8 mouse cellular contexts compared by ENCODE assay signal in the genomic region with DNA sequence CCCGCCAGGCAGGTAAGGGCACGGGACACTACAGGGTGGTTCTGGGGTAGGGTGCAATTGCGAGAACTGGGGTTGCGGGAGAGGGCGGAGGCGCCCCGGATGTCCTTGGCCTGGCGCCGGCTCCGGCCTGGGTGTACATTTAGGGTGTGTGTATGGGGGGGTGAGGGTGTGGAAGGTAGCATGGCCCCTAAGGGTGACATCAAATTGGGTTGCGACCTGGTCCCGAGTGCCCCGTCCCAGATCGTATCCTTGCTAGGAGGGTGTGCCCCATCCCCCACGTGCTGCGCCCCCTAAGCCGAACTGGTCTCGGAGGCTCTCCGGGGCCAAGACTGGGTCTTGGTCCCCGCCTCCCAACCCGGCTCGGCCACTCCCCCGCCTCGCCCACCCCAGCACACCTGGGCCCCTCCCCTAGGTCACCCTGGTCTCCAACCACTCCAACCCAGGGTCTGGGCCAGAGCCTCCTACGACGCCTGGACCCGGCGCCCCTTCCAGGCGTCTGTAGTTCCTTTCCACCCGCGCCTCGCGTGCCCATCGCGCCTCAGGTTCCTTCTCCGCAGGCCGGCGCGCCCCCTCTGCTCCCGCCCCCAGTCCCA. TPM values are rescaled to one million over a fixed set of nuclear protein-coding genes. Genes with fewer than 3 reads are reported as not detected.
A peak's percentile ranks its signal among the peaks of the same experiment; 100 is the strongest.
DNase-seq lines count a peak whose midpoint lies in the region; ATAC-seq and TF ChIP-seq lines count a peak whose summit lies in the region.

No protein-coding gene starts in this region.

- peak overlapping the region; percentile 82 for H3K9ac ChIP-seq in hindbrain, embryonic 12.5 days
- H3K9ac ChIP-seq in liver, embryonic 14.5 days (replicated peaks), result no peak overlapping the region

- H3K27ac ChIP-seq in heart, embryonic 10.5 days, result peak overlapping the region; percentile 67
- H3K27ac ChIP-seq in hindbrain, embryonic 12.5 days, result peak overlapping the region; percentile 78
- H3K27ac ChIP-seq in liver, embryonic 14.5 days, result no peak overlapping the region

- TF ChIP-seq CTCF in liver, embryonic 14.5 days (IDR thresholded peaks at IDR 0.05; ENCODE audit: low read depth), result no peak

- H3K4me3 ChIP-seq in heart, embryonic 10.5 days, result peak overlapping the region; percentile 62
- H3K4me3 ChIP-seq in hindbrain, embryonic 12.5 days, result peak overlapping the region; percentile 58
- H3K4me3 ChIP-seq in liver, embryonic 14.5 days (ENCODE audit: insufficient read depth in 1 of 2, low read depth in 2 of 2, low read length in 2 of 2), result peak overlapping the region in 1 of 2 experiments; percentile 8; a peak in 1 of 4 replicates

- under 1% methylated on average over 40 of the region's 40 CpGs for WGBS in heart, embryonic 10.5 days
- under 1% methylated on average over 38 of the region's 40 CpGs for WGBS in hindbrain, embryonic 12.5 days
- 2% methylated on average over 32 of the region's 40 CpGs for WGBS in liver, embryonic 14.5 days (ENCODE audit: insufficient replicate concordance)

- no peak for DNase-seq in heart, embryonic 10.5 days (ENCODE audit: low spot score)
- no peak for DNase-seq in heart, adult 18-20 months
- DNase-seq in A20 (ENCODE audit: low read depth, low spot score), result peak; percentile 36
- DNase-seq in cerebellum, adult 9-10 months, result peak; percentile 62
- DNase-seq in liver, embryonic 14.5 days (ENCODE audit: low read depth in 3 of 3, low spot score in 3 of 3), result no peak
- no peak for DNase-seq in Muller cell, postnatal 12 days (ENCODE audit: inconsistent ontology term)

- peak; percentile 27 for ATAC-seq in hindbrain, embryonic 12.5 days (ENCODE audit: low FRiP score)
- no peak for ATAC-seq in liver, embryonic 14.5 days (ENCODE audit: insufficient read depth)
- no peak for ATAC-seq in erythroid progenitor cell, adult 5-6 weeks (replicated peaks; ENCODE audit: low FRiP score, poor library complexity, severe bottlenecking)

- H3K36me3 ChIP-seq in heart, embryonic 10.5 days, result no peaks in the 10 kb centered on the region
- H3K36me3 ChIP-seq in hindbrain, embryonic 12.5 days, result peaks cover 9% of the 10 kb centered on the region; the same call in 1 of the 2 replicates
- H3K36me3 ChIP-seq in liver, embryonic 14.5 days (replicated peaks; ENCODE audit: control insufficient read depth, insufficient read depth, low read depth), result no peaks in the 10 kb centered on the region

- TF ChIP-seq EP300 in liver, embryonic 14.5 days (IDR thresholded peaks at IDR 0.05; ENCODE audit: low read depth), result no peak

- no peaks in the 10 kb centered on the region for H3K9me3 ChIP-seq in heart, embryonic 10.5 days
- H3K9me3 ChIP-seq in hindbrain, embryonic 12.5 days (replicated peaks), result no peaks in the 10 kb centered on the region
- no peaks in the 10 kb centered on the region for H3K9me3 ChIP-seq in liver, embryonic 14.5 days (ENCODE audit: control insufficient read depth, low read length)

- peaks cover 31% of the 10 kb centered on the region for H3K4me1 ChIP-seq in heart, embryonic 10.5 days
- peaks cover 25% of the 10 kb centered on the region for H3K4me1 ChIP-seq in hindbrain, embryonic 12.5 days
- peaks cover 0 to 5% of the 10 kb centered on the region in 2 experiments; a peak in 1 of 4 replicates for H3K4me1 ChIP-seq in liver, embryonic 14.5 days (replicated peaks; ENCODE audit: control insufficient read depth in 2 of 2, insufficient read depth in 2 of 2, low read length in 1 of 2)

- peak overlapping the region; percentile 93 for H3K4me2 ChIP-seq in hindbrain, embryonic 12.5 days (replicated peaks)
- peak overlapping the region; percentile 21 for H3K4me2 ChIP-seq in liver, embryonic 14.5 days (ENCODE audit: low read depth)

- peaks cover 93% of the 10 kb centered on the region for H3K27me3 ChIP-seq in heart, embryonic 10.5 days (ENCODE audit: insufficient read depth, poor library complexity, severe bottlenecking)
- peaks cover 29% of the 10 kb centered on the region; the same call in 1 of the 2 replicates for H3K27me3 ChIP-seq in hindbrain, embryonic 12.5 days
- H3K27me3 ChIP-seq in liver, embryonic 14.5 days (ENCODE audit: control insufficient read depth, insufficient read depth, low read length), result peaks cover 47% of the 10 kb centered on the region

RNA-seq across cellular contexts. Expression of gene Shank1, which starts 0.3 kb away (rescaled TPM):
- polyA plus RNA-seq in heart, embryonic 10.5 days (2016; fragmentation: Nextera tagmentation; extraction: Ambion mirVana), result 0.47 and 0.84 TPM in 2 replicates
- 1 to 10 TPM; 2.1 to 2.7 TPM for total RNA-seq in heart, adult 18-20 months (2021)
- polyA plus RNA-seq in hindbrain, embryonic 12.5 days (2016; fragmentation: Nextera tagmentation; extraction: Ambion mirVana), result 12.5 and 12.8 TPM in 2 replicates
- 0.04 and 0.06 TPM in 2 replicates for polyA plus RNA-seq in liver, embryonic 14.5 days (2012; rRNA removed)
- 0.05 TPM in 1 of 2 replicates, not detected in the other for polyA plus RNA-seq in liver, embryonic 14.5 days (2014; fragmentation: Nextera tagmentation; extraction: Ambion mirVana)
- total RNA-seq in erythroid progenitor cell, adult 5-6 weeks (2015; ENCODE audit: low replicate concordance), result not detected in 2 replicates
- under 0.01 and 0.23 TPM in 2 replicates for total RNA-seq in erythroid progenitor cell, adult 5-6 weeks (2017; ENCODE audit: low replicate concordance)

RNA-seq across cellular contexts. Expression of gene Clec11a, which starts 3.7 kb away (rescaled TPM):
- 0.60 and 1.2 TPM in 2 replicates for polyA plus RNA-seq in heart, embryonic 10.5 days (2016; fragmentation: Nextera tagmentation; extraction: Ambion mirVana)
- total RNA-seq in heart, adult 18-20 months (2021), result under 1 TPM; 0.69 to 0.87 TPM
- 2.0 and 2.9 TPM in 2 replicates for polyA plus RNA-seq in hindbrain, embryonic 12.5 days (2016; fragmentation: Nextera tagmentation; extraction: Ambion mirVana)
- 0.34 and 0.38 TPM in 2 replicates for polyA plus RNA-seq in liver, embryonic 14.5 days (2012; rRNA removed)
- 0.33 and 0.51 TPM in 2 replicates for polyA plus RNA-seq in liver, embryonic 14.5 days (2014; fragmentation: Nextera tagmentation; extraction: Ambion mirVana)
- 2.5 TPM in 1 of 2 replicates, not detected in the other for total RNA-seq in erythroid progenitor cell, adult 5-6 weeks (2015; ENCODE audit: low replicate concordance)
- total RNA-seq in erythroid progenitor cell, adult 5-6 weeks (2017; ENCODE audit: low replicate concordance), result not detected in 2 replicates

RNA-seq across cellular contexts. Expression of gene Gm15517, which starts 49.1 kb away (rescaled TPM):
- polyA plus RNA-seq in heart, embryonic 10.5 days (2016; fragmentation: Nextera tagmentation; extraction: Ambion mirVana), result not detected in 2 replicates
- not detected for total RNA-seq in heart, adult 18-20 months (2021)
- not detected in 2 replicates for polyA plus RNA-seq in hindbrain, embryonic 12.5 days (2016; fragmentation: Nextera tagmentation; extraction: Ambion mirVana)
- polyA plus RNA-seq in liver, embryonic 14.5 days (2012; rRNA removed), result not detected in 2 replicates
- polyA plus RNA-seq in liver, embryonic 14.5 days (2014; fragmentation: Nextera tagmentation; extraction: Ambion mirVana), result not detected in 2 replicates
- not detected in 2 replicates for total RNA-seq in erythroid progenitor cell, adult 5-6 weeks (2015; ENCODE audit: low replicate concordance)
- not detected in 2 replicates for total RNA-seq in erythroid progenitor cell, adult 5-6 weeks (2017; ENCODE audit: low replicate concordance)

RNA-seq across cellular contexts. Expression of gene Acp4, which starts 53.2 kb away (rescaled TPM):
- polyA plus RNA-seq in heart, embryonic 10.5 days (2016; fragmentation: Nextera tagmentation; extraction: Ambion mirVana), result not detected in 2 replicates
- not detected for total RNA-seq in heart, adult 18-20 months (2021)
- polyA plus RNA-seq in hindbrain, embryonic 12.5 days (2016; fragmentation: Nextera tagmentation; extraction: Ambion mirVana), result not detected in 2 replicates
- not detected in 2 replicates for polyA plus RNA-seq in liver, embryonic 14.5 days (2012; rRNA removed)
- polyA plus RNA-seq in liver, embryonic 14.5 days (2014; fragmentation: Nextera tagmentation; extraction: Ambion mirVana), result not detected in 2 replicates
- not detected in 2 replicates for total RNA-seq in erythroid progenitor cell, adult 5-6 weeks (2015; ENCODE audit: low replicate concordance)
- not detected in 2 replicates for total RNA-seq in erythroid progenitor cell, adult 5-6 weeks (2017; ENCODE audit: low replicate concordance)

Comparison
In these comparisons a context has a peak if more than half of its experiments do, and no peak if none do; other contexts are left out.
1. DNase-seq: peak in A20 (single experiment) and cerebellum, adult 9-10 months (single experiment); none in heart, embryonic 10.5 days (single experiment), heart, adult 18-20 months (0 of 2), liver, embryonic 14.5 days (0 of 3) and Muller cell, postnatal 12 days (single experiment).